Mouse (Mus musculus): ENCODE measurements at regions not wholly inside any gene's neighbourhood (a gene's known extent, or its start where the extent isn't known, plus 50 kb on each side); places are given as distances from the start of the nearest gene placed in this dataset.
A peak's percentile ranks its signal among the peaks of the same experiment; 100 is the strongest.

DNA sequence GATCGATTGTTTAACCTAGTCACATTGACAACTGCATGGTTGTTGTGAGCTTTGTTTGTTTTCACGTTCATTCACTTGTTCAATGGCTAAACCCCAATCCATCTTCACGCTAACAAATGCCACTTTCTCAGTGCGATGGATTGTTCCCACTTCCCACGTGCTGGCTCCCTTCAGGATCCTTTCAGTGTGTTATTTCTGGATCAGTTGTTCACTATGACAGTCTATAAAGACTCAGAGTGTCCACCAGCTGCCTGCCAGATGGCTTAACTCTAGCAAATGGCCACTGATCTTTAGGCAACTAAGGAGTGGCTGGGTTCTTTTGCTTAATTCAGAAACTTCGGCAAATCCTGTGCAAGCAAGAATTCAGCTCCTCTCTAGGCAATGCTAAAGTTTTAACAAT is 451.7 kb upstream of the Rag2 start:
- ATAC-seq (ENCODE audit: poor library complexity, severe bottlenecking), result no peak

DNA sequence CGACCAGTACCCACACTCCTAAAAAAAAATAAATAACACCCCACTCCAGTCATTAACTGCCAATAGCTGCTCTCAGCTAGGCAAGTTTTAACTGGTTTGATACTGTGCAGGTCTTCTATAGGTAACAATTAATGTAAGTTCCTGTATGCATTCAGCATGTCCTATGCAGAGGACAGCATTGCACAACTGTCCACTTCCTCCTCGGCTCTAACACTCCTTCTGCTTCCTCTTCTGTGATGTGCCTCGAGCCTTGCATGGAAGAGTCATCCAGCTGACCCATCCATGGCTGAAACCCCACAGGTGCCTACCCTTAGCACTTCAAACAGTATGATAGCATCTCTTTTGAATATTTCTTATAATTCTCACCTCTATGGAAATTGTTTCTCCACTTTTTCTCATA is 449.4 kb upstream of the Rag2 start:
- peak; percentile 78 for ATAC-seq (ENCODE audit: poor library complexity, severe bottlenecking)

DNA sequence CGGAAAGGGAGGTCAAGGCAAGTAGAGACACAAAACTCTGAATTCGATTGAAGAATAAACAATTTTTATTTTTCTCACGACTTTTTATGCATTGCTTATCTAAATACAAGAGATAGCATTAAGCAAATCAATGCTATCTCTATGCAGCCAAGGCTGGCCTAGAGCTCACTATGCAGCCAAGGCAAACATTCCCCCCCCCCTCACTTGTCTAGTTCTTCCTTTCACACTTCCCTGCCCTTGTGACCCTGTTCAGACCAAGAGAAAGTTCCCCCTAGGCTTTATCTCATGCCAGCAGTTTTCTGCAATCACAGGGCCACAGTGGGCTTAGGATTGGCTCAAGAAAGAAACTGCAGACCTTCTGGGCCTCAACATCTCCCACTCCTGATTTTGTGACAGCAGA is 417.9 kb upstream of the Rag2 start:
- no peak for ATAC-seq (ENCODE audit: poor library complexity, severe bottlenecking)

DNA sequence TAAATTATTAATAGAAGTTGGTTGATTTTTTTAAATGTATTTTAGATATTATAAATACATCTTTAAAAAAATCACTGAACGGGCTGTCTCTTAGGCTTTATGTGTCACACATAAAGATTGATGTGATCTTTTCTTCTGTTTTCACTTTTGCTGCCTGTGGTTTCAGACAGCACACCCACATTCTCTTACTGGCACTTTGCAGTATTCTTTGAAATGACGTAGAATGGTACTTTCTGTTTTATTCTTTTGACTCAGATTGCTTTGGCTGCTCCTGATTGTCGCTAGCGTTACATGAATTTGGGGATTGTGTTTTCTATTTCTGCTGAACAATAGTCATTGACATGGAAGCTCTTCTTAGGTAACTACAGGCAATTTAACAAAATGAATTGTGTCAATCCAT is 415.4 kb upstream of the Rag2 start:
- no peak for ATAC-seq (ENCODE audit: poor library complexity, severe bottlenecking)

DNA sequence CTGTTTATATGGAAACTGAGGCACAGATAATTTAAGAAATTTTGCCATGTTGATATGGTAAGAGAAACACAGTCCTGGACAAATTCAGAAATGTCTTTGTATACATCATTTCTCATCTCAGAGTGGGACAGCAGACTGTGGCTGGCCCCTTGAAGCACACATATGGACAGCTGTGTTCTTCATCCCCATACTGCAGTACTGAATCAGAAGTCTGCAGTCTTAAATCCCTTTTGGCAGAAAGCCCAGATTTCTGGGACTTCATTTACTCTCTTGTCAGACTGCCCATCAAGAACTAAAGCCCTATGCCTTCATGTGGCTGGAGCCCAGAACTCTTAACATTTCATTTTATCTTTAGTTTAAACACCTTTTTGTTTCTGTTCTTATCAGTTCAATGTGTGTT is 403.8 kb upstream of the Rag2 start:
- ATAC-seq (ENCODE audit: poor library complexity, severe bottlenecking), result no peak

DNA sequence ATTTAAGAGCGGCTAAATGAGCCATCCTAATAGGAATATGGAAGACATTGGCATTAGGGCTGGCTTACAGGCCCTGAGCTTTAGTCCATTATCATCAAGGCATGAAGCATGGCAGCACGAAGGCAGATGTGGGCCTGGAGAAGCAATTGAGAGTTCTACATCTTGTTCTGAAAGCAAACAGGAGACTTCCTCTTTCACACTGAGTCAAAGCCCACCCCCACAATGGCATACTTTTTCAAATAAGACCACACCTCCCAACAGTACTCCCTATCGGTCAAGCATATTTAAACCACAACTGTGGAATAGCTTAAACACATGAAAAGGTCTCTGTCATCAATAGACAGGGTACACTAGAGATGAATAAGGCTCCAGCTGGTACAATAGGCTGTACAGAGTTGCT is 381.5 kb upstream of the Rag2 start:
- ATAC-seq (ENCODE audit: poor library complexity, severe bottlenecking), result no peak

DNA sequence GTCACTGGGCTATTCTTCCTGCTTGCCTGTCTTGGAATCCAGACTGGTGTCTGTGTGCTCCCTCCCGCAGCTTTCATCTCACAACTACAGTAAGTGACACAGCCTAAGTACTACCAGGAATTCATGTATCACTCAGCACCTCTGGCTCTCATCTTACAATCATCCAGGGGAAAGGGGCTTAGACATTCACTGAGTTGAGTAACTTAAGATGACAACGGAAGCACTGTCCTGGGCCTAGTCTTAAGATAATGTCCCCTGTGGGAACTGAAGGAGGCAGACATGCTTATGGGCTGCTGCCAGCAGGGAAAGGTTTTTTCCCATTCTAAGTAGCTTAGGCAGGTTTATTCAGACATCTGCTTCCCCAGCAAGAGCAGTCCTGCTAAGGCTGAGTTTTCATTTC is 377.4 kb upstream of the Rag2 start:
- no peak for ATAC-seq (ENCODE audit: poor library complexity, severe bottlenecking)

DNA sequence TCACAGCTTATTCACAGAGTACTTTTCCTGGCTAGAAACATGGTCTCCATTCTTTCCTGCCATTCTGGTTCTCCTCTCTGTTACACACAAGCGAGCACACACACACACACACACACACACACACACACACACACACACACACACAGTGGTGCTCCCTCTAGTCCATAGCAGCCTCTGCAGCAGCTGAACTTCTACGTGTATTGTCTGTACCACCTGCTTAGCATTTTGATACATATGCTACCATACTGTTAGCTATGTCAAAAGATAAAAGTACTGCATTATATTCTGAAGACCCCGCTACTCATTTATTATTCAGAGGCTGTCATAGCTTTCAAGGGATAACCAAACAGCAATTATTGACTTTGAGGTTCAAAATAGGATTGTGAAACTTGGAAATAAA is 372.3 kb upstream of the Rag2 start:
- ATAC-seq (ENCODE audit: poor library complexity, severe bottlenecking), result no peak

DNA sequence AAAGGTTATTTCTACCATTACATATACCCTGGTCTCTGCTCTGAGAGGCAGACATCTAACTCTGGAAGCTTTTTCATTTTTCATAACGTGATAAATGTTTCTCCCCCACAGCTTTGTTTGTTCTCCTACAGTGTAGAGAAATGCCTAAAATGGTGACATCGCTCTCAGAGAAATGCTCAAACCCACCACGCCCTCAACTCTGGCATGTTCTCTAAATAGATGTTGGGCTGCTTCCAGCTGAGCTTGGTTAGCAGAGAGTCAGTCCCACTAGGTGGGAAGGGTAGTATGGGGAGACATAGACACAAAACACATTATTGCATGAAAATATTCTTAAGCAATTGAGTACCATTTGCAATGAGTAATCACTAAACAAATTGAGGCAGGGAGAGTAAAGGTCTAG is 368.1 kb upstream of the Rag2 start:
- no peak for ATAC-seq (ENCODE audit: poor library complexity, severe bottlenecking)

DNA sequence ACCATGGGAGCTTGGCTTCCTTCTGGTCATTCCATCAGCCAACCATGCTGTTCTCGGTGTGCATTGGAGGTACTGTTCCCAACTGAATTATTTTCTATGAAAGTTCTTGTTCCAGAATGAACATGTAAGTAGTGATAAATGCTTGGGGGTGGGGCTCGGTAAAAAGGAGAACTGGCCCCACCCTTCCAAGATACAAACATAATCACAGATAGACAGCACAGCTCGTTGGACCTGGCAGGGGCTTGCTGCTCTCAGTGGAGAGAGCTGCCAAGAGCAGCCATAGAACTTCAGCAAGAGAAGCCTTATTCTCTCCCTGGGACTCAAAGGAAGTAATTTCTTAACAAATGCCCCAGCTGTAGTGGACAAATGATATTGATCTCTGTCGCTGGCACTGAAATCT is 360.6 kb upstream of the Rag2 start:
- no peak for ATAC-seq (ENCODE audit: poor library complexity, severe bottlenecking)

DNA sequence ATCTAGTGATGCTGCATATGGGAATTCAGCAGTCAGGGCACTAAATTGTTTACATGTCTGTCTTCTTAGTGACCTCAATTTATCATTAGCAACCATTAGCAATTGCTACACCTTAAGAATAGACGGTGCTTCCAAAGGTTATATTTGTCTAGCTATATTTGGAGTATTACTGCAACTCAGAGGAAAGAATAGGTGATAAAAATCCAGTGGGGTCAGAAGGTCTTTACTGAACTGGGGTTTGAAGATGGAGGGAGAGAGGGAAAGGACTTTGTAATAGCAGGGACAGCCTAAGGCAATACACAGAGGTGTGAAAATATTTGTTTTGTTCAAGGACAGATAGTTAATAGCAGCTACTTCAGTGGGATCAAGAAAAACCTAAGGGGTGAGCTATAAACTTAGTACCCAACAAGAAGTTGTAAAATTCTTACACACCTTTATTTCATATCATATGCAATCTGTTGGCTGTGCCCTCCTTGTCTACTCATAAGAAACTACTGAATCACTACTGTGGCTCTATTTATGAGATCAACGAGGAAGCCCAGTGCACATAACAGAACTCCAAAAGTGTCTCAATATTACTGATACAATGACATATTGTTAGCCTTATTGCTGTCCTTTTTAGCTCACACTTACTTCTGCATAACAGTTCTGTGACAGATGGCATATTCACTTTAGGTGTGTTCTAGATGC is 357.7 kb upstream of the Rag2 start:
- no peak for ATAC-seq (ENCODE audit: poor library complexity, severe bottlenecking)

DNA sequence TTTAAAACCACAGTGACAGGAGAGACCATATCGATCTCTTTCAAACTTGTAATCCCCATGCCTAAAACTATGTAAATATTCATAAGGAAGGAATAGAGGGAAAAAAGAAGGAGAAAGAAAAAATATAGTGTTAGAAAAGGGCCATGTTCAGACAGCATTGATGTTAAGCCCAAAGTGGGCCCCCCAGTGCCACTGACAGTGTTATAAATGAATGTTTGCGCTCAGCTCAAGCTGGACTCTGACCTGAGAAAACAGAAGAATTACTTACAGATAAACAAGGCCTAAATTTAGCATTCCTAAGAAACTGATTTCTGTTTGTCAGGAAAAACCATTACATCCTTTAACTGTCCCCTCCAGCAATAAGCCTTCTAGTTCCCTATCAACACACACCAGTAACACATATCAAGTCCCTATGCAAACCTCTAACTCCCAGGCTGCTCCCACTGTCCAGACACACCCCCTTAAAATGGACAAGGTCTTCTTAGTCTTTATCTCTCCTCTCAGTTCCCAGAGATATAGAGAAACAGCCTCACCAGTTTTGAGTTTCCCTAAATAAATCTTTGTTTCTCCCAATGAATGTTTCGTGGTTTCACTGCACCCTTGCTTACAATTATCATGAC is 350.4 kb upstream of the Rag2 start:
- ATAC-seq (ENCODE audit: poor library complexity, severe bottlenecking), result no peak

DNA sequence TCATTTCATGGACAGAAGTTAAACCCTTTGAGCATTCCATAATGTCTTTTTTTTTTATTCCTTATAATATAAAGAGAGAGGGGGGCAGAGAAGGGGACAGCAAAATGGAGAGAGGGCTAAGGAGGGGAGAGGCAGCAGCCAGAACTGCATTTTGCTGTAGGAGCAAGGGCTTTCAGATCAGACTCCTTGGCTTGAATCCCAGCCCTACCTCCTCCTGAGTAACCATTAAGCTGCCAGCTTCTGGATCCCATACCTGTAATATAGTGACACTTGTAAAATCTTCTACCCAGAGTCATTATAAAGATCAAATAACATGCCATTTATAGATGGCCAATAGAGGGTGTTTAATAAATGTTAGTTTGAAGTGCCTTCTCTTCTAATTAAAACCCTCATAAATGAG is 339.6 kb upstream of the Rag2 start:
- no peak for ATAC-seq (ENCODE audit: poor library complexity, severe bottlenecking)

DNA sequence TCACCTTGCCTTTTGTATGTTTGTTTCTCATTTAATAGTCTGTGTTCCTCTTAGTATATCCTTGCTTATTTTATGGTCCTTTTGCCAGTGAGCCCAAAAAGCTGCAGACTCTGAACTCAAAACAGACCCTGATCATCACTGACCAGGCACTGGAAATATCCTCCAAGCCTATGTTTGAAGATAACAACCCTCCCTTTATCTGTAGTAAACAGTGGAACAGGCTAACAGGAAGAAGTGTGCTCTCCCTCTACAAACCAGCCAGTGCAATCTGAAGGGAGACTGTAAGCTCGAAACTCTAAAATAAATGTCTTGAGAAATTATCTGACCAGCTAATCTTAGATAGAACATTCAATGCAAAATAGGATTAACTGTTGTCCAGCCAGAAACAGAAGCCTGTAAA is 336.4 kb upstream of the Rag2 start:
- no peak for ATAC-seq (ENCODE audit: poor library complexity, severe bottlenecking)

DNA sequence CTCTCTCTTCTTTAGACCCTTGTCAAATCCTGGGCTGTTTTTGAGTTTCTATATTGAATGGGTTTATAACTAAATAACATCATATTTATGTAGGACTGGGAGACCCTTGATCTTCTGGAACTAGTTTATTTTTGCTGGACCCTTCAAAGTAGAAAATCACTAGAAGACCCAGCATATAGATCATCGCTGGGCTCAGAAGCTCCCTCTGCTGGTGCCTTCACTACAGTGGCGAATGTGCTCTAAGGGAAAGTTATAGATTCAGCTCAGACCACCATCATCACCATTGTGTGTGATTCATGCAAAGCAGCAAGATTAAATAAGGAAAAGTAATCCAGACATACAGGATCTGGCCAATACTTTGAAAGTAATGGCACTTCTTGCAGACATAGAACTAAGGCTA is 335.4 kb upstream of the Rag2 start:
- ATAC-seq (ENCODE audit: poor library complexity, severe bottlenecking), result no peak

DNA sequence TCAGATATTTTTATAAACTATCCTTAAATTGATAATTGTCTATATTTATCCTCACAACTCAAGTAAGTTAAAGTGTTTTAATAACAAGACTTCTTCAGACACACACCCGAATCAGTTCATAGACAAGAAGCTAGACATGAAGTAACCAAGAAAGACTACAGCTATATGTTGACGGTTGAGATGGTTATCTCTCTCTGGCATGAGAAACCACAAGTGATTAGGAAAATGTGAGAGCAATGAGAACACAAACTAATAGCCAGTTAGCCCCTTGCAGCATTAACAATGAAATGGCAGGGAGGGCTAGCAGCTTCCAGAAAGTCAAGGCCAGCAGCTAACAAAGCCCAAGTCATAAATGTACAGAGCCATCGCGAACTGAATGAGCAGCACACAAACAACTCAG is 333.8 kb upstream of the Rag2 start:
- no peak for ATAC-seq (ENCODE audit: poor library complexity, severe bottlenecking)

DNA sequence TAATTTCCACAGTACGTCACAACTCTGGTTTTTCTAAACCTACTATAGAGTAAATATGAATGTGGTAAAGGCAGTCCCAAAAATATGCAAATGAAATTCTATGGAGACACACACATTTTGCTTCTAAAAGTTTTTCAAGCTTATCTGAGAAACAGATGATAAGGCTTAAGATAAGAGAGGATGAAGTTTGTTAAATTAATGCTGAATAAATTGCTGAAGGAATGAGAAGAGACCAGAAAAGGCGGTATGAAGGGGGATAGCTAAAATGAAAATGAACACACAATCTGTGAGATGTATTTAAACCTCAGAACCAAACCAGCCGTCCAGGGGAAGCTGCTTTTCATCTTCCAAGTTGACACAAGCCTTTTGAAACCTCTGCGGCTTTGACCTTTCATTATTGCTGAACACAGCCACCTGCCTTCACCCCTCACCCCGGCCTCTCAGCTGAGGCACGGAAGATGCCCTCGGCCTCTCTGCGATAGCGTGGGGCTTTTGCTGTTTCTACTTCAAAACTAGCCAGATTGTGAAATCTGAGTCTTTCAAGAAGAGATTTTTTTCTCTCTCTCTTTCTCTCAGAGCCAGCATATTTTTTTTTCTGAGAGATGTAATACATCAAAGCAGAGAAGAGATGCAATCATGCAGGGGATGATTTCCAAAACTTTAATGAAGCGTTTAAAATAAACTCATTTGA is 328.7 kb upstream of the Rag2 start:
- ATAC-seq (ENCODE audit: poor library complexity, severe bottlenecking), result no peak

DNA sequence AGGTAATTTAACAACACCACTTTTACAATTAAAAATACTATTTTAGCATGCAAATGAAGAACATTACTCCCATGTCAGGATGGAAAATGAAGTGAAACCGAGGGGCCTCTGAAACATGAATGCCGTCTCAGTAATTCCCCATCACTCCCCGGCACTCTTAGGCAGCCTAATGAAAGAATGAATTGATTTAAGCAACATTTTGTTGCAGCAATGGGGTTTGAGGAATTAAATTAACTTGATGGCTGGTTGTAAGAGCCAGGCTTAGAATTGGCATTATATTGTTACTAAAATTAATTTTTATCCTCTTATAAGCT is 328.2 kb upstream of the Rag2 start:
- ATAC-seq (ENCODE audit: poor library complexity, severe bottlenecking), result no peak

DNA sequence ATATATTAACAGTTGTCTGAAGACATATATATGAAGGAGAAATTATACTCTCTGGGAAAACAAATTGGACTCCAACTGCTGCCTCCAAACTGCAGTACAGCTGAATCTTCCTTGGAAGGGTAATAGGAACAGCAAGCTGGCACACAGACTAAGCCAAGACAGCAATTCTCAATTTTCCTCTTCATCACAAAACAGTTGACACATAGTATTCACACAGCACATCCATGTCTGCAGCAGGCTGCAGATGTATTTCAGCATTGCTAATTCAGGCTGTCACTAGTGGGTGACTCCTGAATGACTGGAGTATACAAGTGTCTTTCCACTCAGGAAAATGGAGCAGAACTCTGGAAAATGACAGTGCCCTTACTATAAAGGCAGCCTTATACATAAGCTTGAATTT is 327.7 kb upstream of the Rag2 start:
- ATAC-seq (ENCODE audit: poor library complexity, severe bottlenecking), result no peak

DNA sequence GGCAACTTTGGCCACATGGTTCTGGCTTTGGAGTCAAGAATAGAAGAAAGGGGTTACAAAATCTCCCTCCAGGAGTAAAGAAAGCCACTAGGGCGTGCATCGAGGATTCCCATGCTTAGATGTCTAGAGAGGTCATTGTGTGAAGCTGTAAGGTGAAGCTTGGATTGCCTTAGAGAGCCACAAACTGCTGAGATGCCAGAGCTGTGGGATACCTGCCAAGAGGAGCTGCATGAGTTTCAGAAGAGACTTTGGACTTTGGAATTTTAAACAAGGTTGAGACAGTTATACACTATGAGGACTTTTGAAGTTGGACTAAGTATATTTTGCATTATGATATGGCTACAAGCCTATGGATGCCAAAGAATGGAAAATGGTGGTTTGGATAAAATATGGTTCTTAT is 325.4 kb upstream of the Rag2 start:
- no peak for ATAC-seq (ENCODE audit: poor library complexity, severe bottlenecking)

DNA sequence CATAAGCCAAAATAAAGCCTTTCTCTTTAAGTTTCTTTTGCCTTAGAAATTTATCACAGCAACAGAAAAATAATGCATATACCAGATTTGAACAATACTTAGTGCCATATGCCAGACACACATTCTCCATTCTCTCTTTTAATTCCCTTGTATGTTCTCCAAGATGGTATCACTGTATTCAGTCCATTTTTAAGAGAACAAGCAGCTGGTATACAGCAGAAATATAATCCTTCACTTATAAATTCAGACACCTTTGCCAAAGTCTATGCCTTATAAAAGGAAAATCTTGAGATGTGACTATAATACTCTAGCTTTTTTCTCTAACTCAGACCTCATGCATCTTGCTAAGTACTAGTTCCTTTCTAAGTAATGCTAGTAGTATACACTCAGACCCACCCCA is 324.4 kb upstream of the Rag2 start:
- ATAC-seq (ENCODE audit: poor library complexity, severe bottlenecking), result no peak

DNA sequence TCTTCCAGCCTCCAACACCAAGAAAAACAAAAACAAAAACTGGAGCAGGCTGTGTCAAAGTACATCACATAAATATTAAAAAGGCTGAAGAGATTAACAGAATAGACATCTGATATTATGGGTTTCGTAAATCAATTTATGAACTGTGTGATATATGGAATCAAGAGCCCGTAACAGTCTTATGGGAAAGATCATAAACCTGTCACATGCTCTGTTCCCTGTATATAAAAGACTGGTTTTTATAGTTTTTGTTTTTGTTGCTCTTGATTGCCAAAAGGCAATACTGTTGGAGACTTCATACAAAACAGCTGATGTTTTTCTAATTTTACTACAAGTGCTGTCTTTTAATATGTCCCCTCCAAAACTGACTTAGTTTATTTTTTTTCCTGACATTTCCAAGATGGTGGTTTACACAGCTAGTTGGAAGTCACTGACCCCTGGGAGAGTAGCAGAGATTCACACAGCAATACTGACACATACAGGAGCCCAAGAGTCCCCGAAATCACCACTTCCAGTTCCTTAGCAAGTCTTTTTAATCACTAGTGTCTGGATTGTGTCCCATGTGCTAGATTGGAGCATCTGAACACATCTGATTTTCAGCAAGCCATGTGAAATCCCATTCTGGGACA is 303.1 kb upstream of the Rag2 start:
- ATAC-seq (ENCODE audit: poor library complexity, severe bottlenecking), result no peak

Data from megakaryocyte, adult 5-6 weeks (primary cell).